Mouse (Mus musculus): ENCODE results near the gene Wnk1.

Wnk1 gene

GRCm38 (mm10) chr6:119903081-119903789, 135.2 kb downstream of the Wnk1 start:
- DNase-seq (ENCODE audit: low spot score in 2 of 2): no peak

- peak; percentile 84 to 85 for DNase-seq (ENCODE audit: low spot score in 2 of 2)
Observed at GRCm38 (mm10) chr6:119902204-119903080, 136.0 kb downstream of the Wnk1 start, which contains the start of gene Rad52. Gene Rad52 (plus strand): TSS chr6:119902698.

DNA sequence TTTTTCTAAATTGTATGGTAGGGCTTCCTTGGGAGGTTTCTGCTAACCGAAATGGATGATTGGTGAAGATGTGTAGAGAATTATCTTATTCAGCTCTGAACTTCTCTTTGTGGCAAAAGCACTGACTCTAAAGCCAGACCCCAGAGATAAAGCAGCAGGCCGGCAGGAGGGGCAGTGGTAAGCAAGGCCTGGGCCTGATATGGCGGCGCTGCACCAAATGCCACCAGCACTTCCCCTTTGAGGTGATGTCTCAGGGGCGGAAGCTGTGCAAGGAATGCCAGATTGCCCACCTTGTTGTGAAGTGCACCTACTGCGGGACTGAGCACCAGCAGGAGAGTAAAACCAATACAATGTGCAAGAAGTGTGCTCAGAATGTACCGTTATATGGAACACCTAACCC, 145.8 kb downstream of the Wnk1 start:
- DNase-seq (ENCODE audit: low spot score in 2 of 2): no peak

DNA sequence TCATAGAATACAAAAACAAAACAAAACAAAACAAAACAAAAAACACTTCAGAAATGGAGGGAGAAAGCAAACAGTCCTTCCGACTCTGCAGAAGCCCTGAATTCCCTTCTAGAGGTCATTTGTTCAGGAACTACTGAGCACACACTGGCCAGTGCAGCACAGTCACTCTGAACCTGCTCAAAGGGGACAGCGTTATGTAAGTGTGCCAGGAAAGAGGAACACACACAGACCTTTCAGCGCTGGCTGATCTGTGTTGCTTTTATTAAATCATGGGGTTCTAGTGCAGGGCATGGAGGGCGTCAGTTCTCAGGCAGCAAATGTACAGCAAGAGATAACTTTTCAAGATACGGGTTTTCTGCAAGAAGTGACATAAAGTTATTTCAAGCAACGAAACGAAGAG, 155.3 kb downstream of the Wnk1 start:
- no peak for DNase-seq (ENCODE audit: low spot score in 2 of 2)

All from frontal cortex, postnatal 14 days (tissue).